Mouse (Mus musculus) heart, postnatal 36 days (tissue): ENCODE results near the gene Ostc. TPM values are rescaled to one million over a fixed set of nuclear protein-coding genes. Genes with fewer than 3 reads are reported as not detected.
A peak's percentile ranks its signal among the peaks of the same experiment; 100 is the strongest.

ENCODE experiments used
- DNase-seq, 2 experiments: peaks; one replicate each; pipeline ENCODE4 v3.0.0; 2021 to 2022
- intact Hi-C: fragments of 180-260 bp; cut with DNase I; formaldehyde crosslinking; loops from one replicate; pipeline ENCODE4 v1.15.1; 2025
- total RNA-seq, 2 experiments: library from RNA; stranded (reverse); gene quantifications; 2 replicates each; pipeline ENCODE4 v1.2.3; 2021

Ostc gene
- total RNA-seq, 2 experiments from 2014 or later = 48.4 to 53.1 TPM

- intact Hi-C loops = loop anchor here (2.0 to 5.0 kb wide), 2 partner anchors 524 to 988 kb away; no protein-coding TSS in a partner anchor
- DNase-seq = peak; percentile 74 to 80
Measured at GRCm38 (mm10) chr3:130714775-130715568, 5.7 kb upstream of the Ostc start.

GRCm38 (mm10) chr3:130712891-130713290, 3.6 kb upstream of the Ostc start:
- no peak for DNase-seq
- intact Hi-C loops = loop anchor here (5.0 kb wide), 1 partner anchor 986 kb away; no protein-coding TSS in a partner anchor

GRCm38 (mm10) chr3:130710103-130710502, 859 bp upstream of the Ostc start:
- no peak for DNase-seq
- intact Hi-C loops = loop anchor here (5.0 kb wide), 1 partner anchor 983 kb away; no protein-coding TSS in a partner anchor

GRCm38 (mm10) chr3:130708529-130708928, 715 bp downstream of the Ostc start:
- no peak for DNase-seq
- intact Hi-C loops = loop anchor here (5.0 to 10.0 kb wide), 3 partner anchors 804 to 876 kb away; partner anchors contain the start of genes Casp6, Gar1 and Pla2g12a

GRCm38 (mm10) chr3:130702289-130702688, 7.0 kb downstream of the Ostc start:
- intact Hi-C loops = loop anchor here (10.0 kb wide), 2 partner anchors 797 to 827 kb away; partner anchors contain the start of genes Casp6 and Pla2g12a

GRCm38 (mm10) chr3:130697622-130698021, 11.6 kb downstream of the Ostc start:
- no peak for DNase-seq
- intact Hi-C loops = no loop called here

More at GRCm38 (mm10) chr3:130702289-130702688, 7.0 kb downstream of the Ostc start:
- no peak for DNase-seq

- no peak for DNase-seq
- intact Hi-C loops = loop anchor here (5.0 kb wide), 1 partner anchor 507 kb away; no protein-coding TSS in a partner anchor
Measured at GRCm38 (mm10) chr3:130694705-130695104, 14.5 kb downstream of the Ostc start.

GRCm38 (mm10) chr3:130694041-130694593, 15.1 kb downstream of the Ostc start:
- no peak for DNase-seq
- intact Hi-C loops = loop anchor here (5.0 kb wide), 1 partner anchor 507 kb away; no protein-coding TSS in a partner anchor

GRCm38 (mm10) chr3:130691596-130692170, 17.6 kb downstream of the Ostc start:
- intact Hi-C loops = loop anchor here (2.0 to 5.0 kb wide), 3 partner anchors 83 to 597 kb away; no protein-coding TSS in a partner anchor
- no peak for DNase-seq

- intact Hi-C loops = loop anchor here (2.0 to 5.0 kb wide), 3 partner anchors 82 to 596 kb away; no protein-coding TSS in a partner anchor
- DNase-seq = peak; percentile 63 to 64
Measured at GRCm38 (mm10) chr3:130690834-130691595, 18.2 kb downstream of the Ostc start.

- intact Hi-C loops = loop anchor here (2.0 to 5.0 kb wide), 3 partner anchors 81 to 595 kb away; no protein-coding TSS in a partner anchor
- DNase-seq = peak; percentile 68 to 76
Measured at GRCm38 (mm10) chr3:130689630-130690029, 19.6 kb downstream of the Ostc start.

- no peak for DNase-seq
- intact Hi-C loops = no loop called here
Measured at GRCm38 (mm10) chr3:130687051-130687450, 22.2 kb downstream of the Ostc start.

- no peak for DNase-seq
- intact Hi-C loops = no loop called here
Measured at GRCm38 (mm10) chr3:130685014-130685366, 24.3 kb downstream of the Ostc start.

- no peak for DNase-seq
- intact Hi-C loops = no loop called here
Measured at GRCm38 (mm10) chr3:130684276-130685013, 24.8 kb downstream of the Ostc start.

- intact Hi-C loops = no loop called here
- DNase-seq = no peak
Measured at GRCm38 (mm10) chr3:130683836-130684235, 25.4 kb downstream of the Ostc start.

GRCm38 (mm10) chr3:130682183-130682582, 27.1 kb downstream of the Ostc start:
- intact Hi-C loops = no loop called here

GRCm38 (mm10) chr3:130681226-130681625, 28.0 kb downstream of the Ostc start:
- intact Hi-C loops = no loop called here
- no peak for DNase-seq

More at GRCm38 (mm10) chr3:130682183-130682582, 27.1 kb downstream of the Ostc start:
- no peak for DNase-seq

- intact Hi-C loops = no loop called here
- DNase-seq = no peak
Measured at GRCm38 (mm10) chr3:130677671-130678460, 31.4 kb downstream of the Ostc start.

GRCm38 (mm10) chr3:130671291-130671690, 38.0 kb downstream of the Ostc start:
- no peak for DNase-seq
- intact Hi-C loops = no loop called here
